In the genomic region with DNA sequence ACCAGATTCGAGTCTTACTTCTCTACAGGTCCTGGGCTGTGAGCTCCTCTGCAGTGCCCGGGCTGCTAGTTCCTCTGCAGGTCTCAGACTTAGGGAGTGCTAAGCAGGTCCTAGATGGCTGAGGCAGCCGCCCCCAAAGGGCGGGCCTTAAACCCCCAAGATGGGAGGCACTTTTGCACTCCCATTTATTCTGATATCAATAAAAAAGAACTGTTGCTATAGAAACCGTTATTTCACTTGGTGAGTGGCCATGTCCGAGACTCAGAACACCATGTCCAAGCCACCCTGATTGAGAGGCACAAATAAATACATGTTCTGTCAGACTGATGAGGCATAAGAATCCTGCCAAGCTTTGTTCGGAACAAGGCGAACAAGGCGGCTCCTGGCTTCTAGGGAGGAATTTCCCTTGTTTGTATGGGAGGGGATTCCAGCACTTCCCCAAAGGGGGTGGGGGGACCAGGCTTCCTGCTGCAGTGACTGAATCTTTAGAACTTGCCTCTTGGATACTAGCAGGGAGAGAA, we compare ENCODE assay signal across 10 mouse cellular contexts. TPM values are rescaled to one million over a fixed set of nuclear protein-coding genes. Genes with fewer than 3 reads are reported as not detected.
DNase-seq lines count a peak whose midpoint lies in the region; ATAC-seq and TF ChIP-seq lines count a peak whose summit lies in the region.
"Had no signal": no experiment of that assay in that cellular context is flagged by ENCODE, and none has a peak within 500 bp of the region (broad histone marks: within the 10 kb centered on the region; RNA-seq: fewer than 3 reads in every experiment).

No protein-coding gene starts in this region.

- H3K27me3 ChIP-seq in hindbrain, embryonic 15.5 days, result peaks cover 11% of the 10 kb centered on the region
- peaks cover 35% of the 10 kb centered on the region for H3K27me3 ChIP-seq in hindbrain, embryonic 13.5 days
- H3K27me3 ChIP-seq in heart, embryonic 16.5 days (ENCODE audit: control insufficient read depth, insufficient read depth, low read length), result no peaks in the 10 kb centered on the region

- H3K4me3 ChIP-seq in hindbrain, embryonic 15.5 days, result no peak overlapping the region
- H3K4me3 ChIP-seq in hindbrain, embryonic 13.5 days, result no peak overlapping the region
- 0 out of 2 replicates have a peak overlapping the region, but pooled peaks have one; percentile 5 for H3K4me3 ChIP-seq in brown adipose tissue, adult 24 weeks (ENCODE audit: insufficient read depth, low read depth, low read length)
- no peak overlapping the region for H3K4me3 ChIP-seq in heart, embryonic 16.5 days (ENCODE audit: low read length)
- H3K4me3 ChIP-seq in lung, adult 2 months (replicated peaks; ENCODE audit: extremely low read depth, low read depth, low read length), result peak overlapping the region; percentile 64

- no peaks in the 10 kb centered on the region for H3K9me3 ChIP-seq in hindbrain, embryonic 15.5 days
- no peaks in the 10 kb centered on the region for H3K9me3 ChIP-seq in hindbrain, embryonic 13.5 days
- H3K9me3 ChIP-seq in heart, embryonic 16.5 days (replicated peaks; ENCODE audit: control insufficient read depth, low read length), result no peaks in the 10 kb centered on the region

- 13% methylated on average over 9 of the region's 9 CpGs for WGBS in hindbrain, embryonic 15.5 days
- WGBS in hindbrain, embryonic 13.5 days, result 8% methylated on average over 9 of the region's 9 CpGs
- 17% methylated on average over 9 of the region's 9 CpGs for WGBS in heart, embryonic 16.5 days
- 11% methylated on average over 9 of the region's 9 CpGs for WGBS in lung, adult 2 months

- H3K9ac ChIP-seq in hindbrain, embryonic 15.5 days, result no peak overlapping the region
- H3K9ac ChIP-seq in hindbrain, embryonic 13.5 days, result no peak overlapping the region
- no peak overlapping the region for H3K9ac ChIP-seq in heart, embryonic 16.5 days (ENCODE audit: low read length)

- peak; percentile 51; the same call in 1 of the 2 replicates for TF ChIP-seq POLR2A in lung, adult 2 months (IDR thresholded peaks at IDR 0.05; ENCODE audit: borderline replicate concordance, extremely low read depth, low read depth, low read length)

- 0 out of 2 replicates have a peak overlapping the region, but pooled peaks have one; percentile 7 for H3K4me2 ChIP-seq in hindbrain, embryonic 15.5 days
- no peak overlapping the region for H3K4me2 ChIP-seq in hindbrain, embryonic 13.5 days
- peak overlapping the region; percentile 17 for H3K4me2 ChIP-seq in heart, embryonic 16.5 days (ENCODE audit: low read depth, low read length)

- TF ChIP-seq CTCF in lung, adult 2 months (IDR thresholded peaks at IDR 0.05; ENCODE audit: insufficient read depth, low read length), result no peak

- no peaks in the 10 kb centered on the region for H3K36me3 ChIP-seq in hindbrain, embryonic 15.5 days
- no peaks in the 10 kb centered on the region for H3K36me3 ChIP-seq in hindbrain, embryonic 13.5 days
- H3K36me3 ChIP-seq in heart, embryonic 16.5 days (ENCODE audit: control insufficient read depth, insufficient read depth), result no peaks in the 10 kb centered on the region

- H3K4me1 ChIP-seq in hindbrain, embryonic 15.5 days (replicated peaks), result peaks cover 8% of the 10 kb centered on the region; the same call in 1 of the 2 replicates
- H3K4me1 ChIP-seq in hindbrain, embryonic 13.5 days (replicated peaks), result peaks cover 10% of the 10 kb centered on the region
- peaks cover 4% of the 10 kb centered on the region; the same call in 1 of the 2 replicates for H3K4me1 ChIP-seq in brown adipose tissue, adult 24 weeks (ENCODE audit: control insufficient read depth, insufficient read depth, insufficient read length, low read length)
- peaks cover 8% of the 10 kb centered on the region for H3K4me1 ChIP-seq in heart, embryonic 16.5 days (ENCODE audit: control insufficient read depth, insufficient read depth, low read length)
- peaks cover 11% of the 10 kb centered on the region for H3K4me1 ChIP-seq in lung, adult 2 months (ENCODE audit: control insufficient read depth, insufficient read depth, low read length)

- ATAC-seq in hindbrain, embryonic 15.5 days (ENCODE audit: low FRiP score, low read depth), result no peak
- ATAC-seq in hindbrain, embryonic 13.5 days (ENCODE audit: low FRiP score), result no peak; the same call in 1 of the 2 replicates
- ATAC-seq in heart, embryonic 16.5 days (replicated peaks; ENCODE audit: extremely low read depth, insufficient read depth, low FRiP score), result peak; percentile 59
- no peak for ATAC-seq in megakaryocyte, adult 5-6 weeks (ENCODE audit: poor library complexity, severe bottlenecking)

- no peak for DNase-seq in lung, adult 2 months
- no peak for DNase-seq in cerebellum, postnatal 36 days
- no peak for DNase-seq in spleen, postnatal 4 days (ENCODE audit: low spot score in 2 of 2)

- no peak overlapping the region for H3K27ac ChIP-seq in hindbrain, embryonic 15.5 days (replicated peaks)
- no peak overlapping the region for H3K27ac ChIP-seq in hindbrain, embryonic 13.5 days
- H3K27ac ChIP-seq in brown adipose tissue, adult 24 weeks (replicated peaks; ENCODE audit: low read depth, low read length), result no peak overlapping the region; the same call in 1 of the 2 replicates
- peak overlapping the region; percentile 1; the same call in 1 of the 2 replicates for H3K27ac ChIP-seq in heart, embryonic 16.5 days (ENCODE audit: low read length)

RNA-seq across cellular contexts. Expression of gene Fam107a, which starts 8.1 kb away (rescaled TPM):
- polyA plus RNA-seq in hindbrain, embryonic 15.5 days (2015; fragmentation: Nextera tagmentation; extraction: Ambion mirVana), result 0.56 and 0.75 TPM in 2 replicates
- polyA plus RNA-seq in hindbrain, embryonic 13.5 days (2015; fragmentation: Nextera tagmentation; extraction: Ambion mirVana), result 0.17 and 0.34 TPM in 2 replicates
- 1.2 and 2.4 TPM in 2 replicates for polyA plus RNA-seq in brown adipose tissue, adult 24 weeks (2012; ENCODE audit: insufficient read depth, insufficient read length, missing spikeins)
- 0.45 and 0.49 TPM in 2 replicates for polyA plus RNA-seq in heart, embryonic 16.5 days (2015; fragmentation: Nextera tagmentation; extraction: Ambion mirVana)
- 8.5 and 12.1 TPM in 2 replicates for polyA plus RNA-seq in lung, adult 2 months (2012; rRNA removed)
- 0.09 TPM in 1 of 2 replicates, not detected in the other for total RNA-seq in megakaryocyte, adult 5-6 weeks (2015)
- not detected in 2 replicates for total RNA-seq in megakaryocyte, adult 5-6 weeks (2017)

RNA-seq across cellular contexts. Expression of gene Acox2, which starts 50.5 kb away (rescaled TPM):
- polyA plus RNA-seq in hindbrain, embryonic 15.5 days (2015; fragmentation: Nextera tagmentation; extraction: Ambion mirVana), result 0.13 TPM in 1 of 2 replicates, not detected in the other
- not detected in 2 replicates for polyA plus RNA-seq in hindbrain, embryonic 13.5 days (2015; fragmentation: Nextera tagmentation; extraction: Ambion mirVana)
- 4.3 and 4.6 TPM in 2 replicates for polyA plus RNA-seq in brown adipose tissue, adult 24 weeks (2012; ENCODE audit: insufficient read depth, insufficient read length, missing spikeins)
- polyA plus RNA-seq in heart, embryonic 16.5 days (2015; fragmentation: Nextera tagmentation; extraction: Ambion mirVana), result 0.45 and 0.67 TPM in 2 replicates
- polyA plus RNA-seq in lung, adult 2 months (2012; rRNA removed), result 12.7 and 24.4 TPM in 2 replicates
- total RNA-seq in megakaryocyte, adult 5-6 weeks (2015), result not detected in 2 replicates
- total RNA-seq in megakaryocyte, adult 5-6 weeks (2017), result not detected in 2 replicates
- polyA plus RNA-seq: embryonic facial prominence, embryonic 11.5 days; limb, embryonic 11.5 days had no signal

Comparison
In these comparisons a context has a peak if more than half of its experiments do, and no peak if none do; other contexts are left out.
1. H3K4me3 ChIP-seq: peak in brown adipose tissue, adult 24 weeks (single experiment) and lung, adult 2 months (single experiment); none in hindbrain, embryonic 15.5 days (single experiment), hindbrain, embryonic 13.5 days (single experiment) and heart, embryonic 16.5 days (single experiment).